Mouse (Mus musculus) frontal cortex, postnatal 36 days (tissue): ENCODE measurements around the gene Abca4.
A peak's percentile ranks its signal among the peaks of the same experiment; 100 is the strongest.

Experiments
- DNase-seq, 2 experiments: peaks; one replicate each; pipeline ENCODE4 v3.0.0; 2022; ENCODE audit warnings: low spot score in 2 of 2

Gene Abca4

GRCm38 (mm10) chr3:122043799-122044547 lies at the start of gene Abca4:
TSS of gene Abca4 (plus strand) at chr3:122044443.
- DNase-seq = no peak

GRCm38 (mm10) chr3:121995125-121995524 lies 49.1 kb upstream of the Abca4 start:
- DNase-seq = no peak

DNA sequence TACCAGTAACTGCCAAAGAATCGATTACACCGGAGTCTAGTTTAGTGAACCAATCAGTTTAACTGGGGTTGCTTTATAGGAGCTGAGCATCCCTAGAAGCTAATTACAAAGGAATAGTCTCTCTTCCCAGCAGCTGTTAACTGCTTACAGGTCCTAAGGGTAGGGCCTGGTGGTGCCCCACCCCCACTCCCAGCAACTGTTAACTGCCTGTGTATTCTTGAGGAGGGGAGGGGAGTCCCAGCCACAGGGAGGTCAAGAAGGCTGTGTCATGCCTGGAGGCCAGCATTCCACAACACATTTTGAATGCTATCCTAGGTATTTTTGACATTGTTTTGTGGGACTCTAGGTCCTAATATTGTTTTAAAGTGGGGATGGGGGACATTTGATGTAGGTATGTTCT lies 44.3 kb upstream of the Abca4 start:
- no peak for DNase-seq

DNA sequence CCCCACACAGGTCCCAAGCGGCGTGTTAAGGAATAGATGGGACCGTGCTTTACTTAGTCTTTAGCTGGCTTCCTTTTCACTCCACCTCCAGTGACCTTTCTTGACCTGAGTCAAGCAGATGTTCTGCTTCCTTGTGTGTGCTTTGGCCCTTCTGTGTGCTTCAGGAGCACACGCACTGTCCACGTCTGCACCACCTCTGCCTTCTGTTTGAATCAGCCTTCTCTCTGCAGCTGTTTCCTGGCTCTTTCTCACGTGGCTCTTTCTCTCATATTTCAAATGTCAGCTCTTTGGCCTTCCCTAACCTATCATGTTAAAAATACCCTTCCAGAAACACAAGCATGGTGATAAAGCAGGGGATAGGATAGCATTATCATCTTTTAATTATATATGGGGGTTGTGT lies 42.7 kb upstream of the Abca4 start:
- DNase-seq = no peak

DNA sequence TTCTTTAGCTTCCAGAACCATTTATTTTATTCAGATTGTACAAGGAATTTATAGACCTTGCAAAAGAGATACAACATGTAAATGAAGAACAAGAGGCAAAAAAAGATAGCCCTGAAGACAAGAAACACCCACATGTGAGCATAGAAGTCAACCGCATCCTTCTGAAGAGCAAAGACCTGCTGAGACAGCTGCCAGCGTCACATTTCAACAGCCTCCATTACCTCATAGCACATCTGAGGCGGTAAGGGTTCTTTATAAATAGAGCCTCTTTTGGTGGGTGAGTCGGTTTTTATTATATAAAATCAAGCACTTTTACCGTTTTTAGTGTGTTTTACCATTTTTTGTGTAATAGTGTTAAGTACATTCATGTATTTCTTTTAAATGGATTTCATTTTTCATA lies 34.4 kb upstream of the Abca4 start:
- no peak for DNase-seq

GRCm38 (mm10) chr3:122010292-122010691 lies 34.0 kb upstream of the Abca4 start:
- no peak for DNase-seq

GRCm38 (mm10) chr3:122012464-122012863 lies 31.8 kb upstream of the Abca4 start:
- no peak for DNase-seq

DNA sequence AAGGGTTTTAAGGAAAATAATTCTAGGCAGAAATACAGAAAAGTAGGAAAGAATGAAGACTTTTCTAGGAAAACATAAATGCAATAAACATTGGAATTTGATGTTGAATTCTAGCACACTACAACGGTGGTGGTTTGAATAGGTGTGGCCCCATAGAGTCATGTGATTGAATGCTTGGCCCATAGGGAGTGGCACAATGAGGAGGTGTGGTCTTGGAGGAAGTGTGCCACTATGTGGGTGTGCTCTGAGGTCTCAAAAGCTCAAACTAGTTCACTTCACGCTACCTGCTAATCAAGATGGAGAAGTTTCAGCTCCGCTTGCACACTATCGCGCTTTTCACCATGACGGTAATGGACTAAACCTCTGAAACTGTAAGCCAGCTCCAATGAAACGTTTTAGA lies 25.8 kb upstream of the Abca4 start:
- DNase-seq = no peak

- no peak for DNase-seq
Measured at GRCm38 (mm10) chr3:122019159-122019558, 25.1 kb upstream of the Abca4 start.

- no peak for DNase-seq
Measured at GRCm38 (mm10) chr3:122021029-122021652, 23.1 kb upstream of the Abca4 start.

GRCm38 (mm10) chr3:122022355-122022754 lies 21.9 kb upstream of the Abca4 start:
- DNase-seq = no peak

DNA sequence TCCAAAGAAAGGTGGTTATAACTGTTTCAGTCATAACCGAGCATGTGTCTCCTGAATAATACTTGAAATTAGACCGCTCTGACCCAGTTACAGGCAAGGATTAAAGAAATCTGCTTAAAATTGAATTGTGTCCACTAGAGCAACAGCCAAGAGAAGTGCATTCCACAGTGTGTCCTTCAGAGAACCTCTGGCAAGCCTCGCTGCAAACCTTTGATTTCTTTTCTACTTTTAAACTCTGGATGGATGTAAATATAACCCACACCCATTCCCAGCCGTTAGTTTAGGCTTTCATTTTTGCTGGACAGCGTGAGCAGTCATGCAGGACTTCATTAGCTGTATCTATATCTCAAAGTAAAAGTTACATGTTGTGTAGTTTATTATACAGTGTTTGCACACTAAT lies 17.6 kb upstream of the Abca4 start:
- no peak for DNase-seq

DNA sequence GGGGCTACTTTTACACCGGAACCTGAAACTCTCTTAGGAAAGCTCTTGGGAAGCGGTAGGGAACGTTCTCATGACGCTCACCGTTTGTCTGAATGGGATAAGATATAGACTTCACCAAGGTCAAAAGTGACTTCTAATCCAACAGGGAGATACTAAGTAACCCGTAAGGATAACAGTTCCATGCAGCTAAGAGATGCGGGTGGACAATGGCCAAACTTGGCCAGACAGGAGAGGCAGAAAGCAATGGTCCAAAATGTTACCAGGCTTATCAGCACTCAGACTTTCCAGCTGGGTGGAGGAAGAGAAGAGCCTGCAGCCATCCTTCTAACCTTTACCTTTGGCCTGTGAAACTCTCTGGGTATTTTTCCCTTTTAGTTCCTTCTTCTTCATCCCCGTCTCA lies 16.5 kb upstream of the Abca4 start:
- DNase-seq = no peak

DNA sequence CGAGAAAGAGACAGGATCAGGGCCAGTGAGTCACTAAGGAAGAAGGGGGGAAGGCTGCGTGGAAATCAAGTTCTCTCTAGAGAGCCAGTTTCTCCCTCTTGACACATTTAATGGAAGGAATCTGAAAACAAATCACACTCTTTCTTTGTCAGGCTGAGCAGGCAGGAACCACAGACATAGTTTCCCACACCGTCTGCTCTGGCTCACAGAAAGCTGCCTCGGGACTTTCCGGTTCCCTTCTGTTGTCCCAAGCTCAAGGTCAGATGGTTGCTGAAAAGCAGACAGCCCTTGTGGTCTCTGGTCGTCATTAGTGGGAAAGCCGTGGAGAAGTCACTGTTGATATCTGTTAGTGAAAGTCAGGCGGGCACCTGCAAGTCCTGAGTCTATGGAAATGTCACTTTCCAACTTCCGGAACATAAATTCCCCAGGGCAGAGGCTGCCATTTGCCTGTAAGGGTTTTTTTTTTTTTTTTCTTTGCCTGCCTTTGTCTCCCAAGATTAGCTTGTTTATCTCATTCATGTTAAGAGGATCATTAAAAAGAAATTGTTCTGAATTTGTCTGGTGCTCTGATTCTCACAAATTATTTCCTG lies 10.9 kb upstream of the Abca4 start:
- DNase-seq = no peak

DNA sequence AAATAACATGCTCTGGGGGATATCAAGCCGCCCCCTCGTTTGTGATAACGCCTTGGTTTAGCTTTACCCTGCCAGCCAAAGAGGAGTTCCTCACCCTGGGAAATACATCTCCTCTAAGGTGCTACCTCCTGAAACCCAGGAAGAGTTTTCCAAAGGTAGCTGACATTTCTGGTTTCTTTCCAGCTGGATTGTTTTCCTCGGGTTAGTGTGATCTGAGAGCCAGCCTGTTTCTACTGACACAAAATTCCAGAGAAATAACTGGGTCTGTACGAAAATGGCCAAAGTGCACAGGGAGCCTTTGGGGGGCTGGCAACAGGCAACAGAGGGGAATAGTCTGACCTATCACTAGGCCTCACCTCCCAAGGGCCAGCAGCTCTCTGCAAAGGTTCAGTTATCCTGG lies 10.0 kb upstream of the Abca4 start:
- no peak for DNase-seq

DNA sequence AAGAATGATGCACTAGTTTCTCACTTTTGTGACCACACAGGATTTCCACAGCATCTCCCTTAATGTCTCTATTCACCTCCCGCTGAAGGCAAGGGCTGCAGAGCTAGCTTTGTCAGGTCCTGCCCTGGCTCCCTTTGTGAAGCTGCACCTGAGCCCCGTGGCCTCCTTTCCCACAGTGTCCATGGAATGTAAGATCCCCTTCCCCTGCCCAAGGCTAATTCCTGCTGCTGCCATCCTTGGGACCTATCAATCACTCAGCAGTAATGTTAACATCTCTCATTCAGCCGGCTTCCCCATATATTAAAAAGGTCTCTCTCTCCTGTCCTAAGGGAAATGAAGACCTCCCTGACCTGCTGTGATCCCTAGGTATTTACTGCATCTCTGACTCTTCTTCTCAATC lies 9.2 kb upstream of the Abca4 start:
- DNase-seq = no peak

DNA sequence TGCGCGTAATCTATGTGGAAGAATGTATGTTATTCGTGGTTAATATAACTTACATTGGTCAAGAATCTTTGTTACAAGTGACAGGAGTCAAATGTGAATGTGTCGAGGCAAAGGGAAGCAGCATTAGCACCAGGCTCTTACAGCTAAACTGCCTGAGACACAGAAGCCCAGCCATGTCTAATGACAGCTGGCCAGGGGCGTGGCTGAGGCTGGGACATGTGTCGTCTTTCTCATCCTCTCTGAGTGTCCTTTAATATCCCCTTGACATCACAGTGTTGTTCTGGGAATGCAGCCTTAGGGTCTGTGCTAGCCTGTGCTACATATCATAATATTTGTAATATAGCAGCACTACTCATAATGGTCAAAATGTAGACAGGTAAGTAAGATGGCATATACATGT lies 3.7 kb upstream of the Abca4 start:
- DNase-seq = no peak

DNA sequence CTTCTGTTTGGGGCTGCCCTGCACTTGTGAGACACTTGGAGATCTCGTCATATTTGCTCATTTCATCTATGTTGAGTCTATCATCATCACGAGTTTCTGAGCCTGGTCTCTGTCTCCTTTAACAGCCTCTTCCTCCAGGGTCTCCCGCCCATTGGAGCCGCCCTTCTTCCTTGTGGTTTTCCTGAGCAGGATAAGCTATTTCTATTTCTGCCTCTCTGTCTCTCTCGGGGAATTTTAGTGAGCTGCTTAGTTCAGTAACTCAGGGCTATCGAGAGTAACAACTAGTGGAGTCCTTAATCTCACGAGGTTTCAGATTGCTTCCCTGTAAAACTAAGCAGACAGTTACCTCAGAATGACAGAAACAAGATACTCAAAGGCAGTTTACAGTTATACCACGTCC lies 1.1 kb upstream of the Abca4 start:
- no peak for DNase-seq

DNA sequence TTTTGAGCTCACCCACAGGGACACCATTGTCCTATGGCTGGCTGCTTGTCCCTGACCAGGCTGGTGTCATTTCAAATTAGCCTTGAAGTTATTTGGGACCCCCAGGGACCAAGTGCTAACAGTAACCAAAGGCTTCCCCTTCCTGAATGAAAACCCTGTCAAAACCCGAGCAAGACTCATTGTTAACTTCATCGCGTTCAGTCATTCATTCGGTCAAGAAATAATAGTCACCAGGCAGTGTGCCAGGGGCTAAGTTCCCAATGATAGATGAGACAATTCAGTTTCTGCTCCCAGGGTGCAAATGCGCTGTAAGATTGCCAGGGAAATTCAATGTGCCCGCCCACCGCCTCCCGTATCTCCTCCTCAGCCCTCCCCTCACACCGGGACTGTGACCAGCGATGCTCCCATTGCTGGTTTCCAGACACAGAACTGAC lies 2.0 kb downstream of the Abca4 start:
- DNase-seq = peak in 1 of 2 experiments; percentile 7

GRCm38 (mm10) chr3:122047402-122047801 lies 3.2 kb downstream of the Abca4 start:
- DNase-seq = no peak

DNA sequence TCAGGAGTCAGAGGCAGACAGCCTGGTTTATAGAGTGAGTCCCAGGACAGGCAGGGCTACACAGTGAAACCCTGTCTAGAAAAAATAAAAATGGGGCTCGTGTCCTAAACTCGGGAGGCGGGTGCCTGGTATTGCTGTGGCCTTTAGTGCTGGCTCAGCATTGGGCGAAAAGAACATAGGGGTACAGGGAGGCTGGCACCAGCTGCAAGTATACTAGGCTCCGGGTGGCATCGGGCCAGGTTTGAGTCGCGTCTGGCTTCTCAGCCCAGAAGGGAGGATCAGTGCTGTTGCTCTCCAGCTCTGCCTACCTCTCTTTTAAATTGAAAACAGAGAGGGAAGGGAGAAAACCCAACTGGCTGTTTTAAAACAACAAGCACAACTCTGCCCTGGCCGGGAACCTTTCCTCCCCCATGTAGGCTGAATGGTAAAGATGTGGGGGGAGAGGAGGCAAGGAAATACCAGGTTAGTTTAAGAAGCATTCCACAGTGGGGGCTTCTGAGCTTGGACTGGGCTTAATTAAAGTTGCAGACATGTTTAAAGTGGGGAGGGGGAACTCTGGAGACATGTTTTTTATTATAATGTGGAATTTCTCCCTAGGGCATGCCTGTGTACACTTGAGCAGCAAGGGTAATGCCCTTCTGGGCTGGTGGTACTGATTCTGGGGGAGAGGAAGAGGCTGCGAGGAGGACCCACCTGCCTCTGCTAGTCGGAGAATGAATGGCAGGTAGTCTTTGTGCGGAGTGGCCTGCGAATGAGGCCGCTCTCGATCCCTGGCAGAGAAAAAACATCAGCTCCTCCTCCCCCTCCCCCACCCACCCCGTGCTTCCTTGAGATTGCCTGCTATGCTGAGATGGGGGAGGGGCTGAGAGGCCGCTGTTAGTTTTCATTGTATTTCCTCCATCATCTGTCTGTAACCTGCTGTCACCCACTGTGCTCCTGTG lies 3.9 kb downstream of the Abca4 start:
- peak; percentile 55 to 68 for DNase-seq

DNA sequence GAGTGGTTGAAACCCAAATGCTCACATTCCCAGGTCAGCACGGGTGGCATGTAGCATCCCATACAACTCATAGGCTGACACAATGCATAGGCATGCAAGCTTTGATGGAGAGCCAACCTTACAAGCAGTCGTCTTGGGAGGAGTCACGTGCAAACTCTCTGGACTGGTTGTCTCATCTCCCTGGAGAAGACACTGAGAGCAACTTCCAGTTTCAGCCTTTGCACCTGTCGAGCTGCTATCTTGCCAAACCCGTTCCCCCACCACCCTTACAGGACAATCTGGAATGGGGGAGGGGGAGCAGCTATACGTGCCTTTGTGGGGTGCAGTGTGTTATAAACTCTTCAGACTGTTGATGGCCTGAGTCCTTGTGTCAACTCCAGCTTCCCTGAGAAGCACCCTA lies 4.9 kb downstream of the Abca4 start:
- no peak for DNase-seq
